Mouse (Mus musculus) neural tube, embryonic 11.5 days (tissue): ENCODE data around the gene Dchs1. TPM values are rescaled to one million over a fixed set of nuclear protein-coding genes. Genes with fewer than 3 reads are reported as not detected.

Source experiments
- ATAC-seq: fragments of 200-750 bp; cut with Nextera tagmentation; 2 replicates; pipeline ENCODE4 v1.8.0; 2017; ENCODE audit warnings: moderate number of reproducible peaks, mild to moderate bottlenecking, moderate TSS enrichment, moderate library complexity; ENCODE audit not compliant: insufficient read depth, low FRiP score, low TSS enrichment
- DNase-seq: peaks from one replicate; pipeline ENCODE4 v3.0.0-alpha.2; 2015; ENCODE audit warnings: low spot score
- H3K27ac ChIP-seq: fragments of 300-500 bp; sonication (generic); 2 replicates; pipeline ENCODE4 v1.5.1; 2014; ENCODE audit warnings: low read depth, mild to moderate bottlenecking, low read length
- H3K27me3 ChIP-seq: fragments of 300-500 bp; sonication (generic); 2 replicates; pipeline ENCODE4 v1.6.1; 2014; ENCODE audit warnings: mild to moderate bottlenecking, low read length, mixed read lengths; ENCODE audit not compliant: control insufficient read depth, insufficient read depth
- H3K36me3 ChIP-seq: fragments of 300-500 bp; sonication (generic); 2 replicates; pipeline ENCODE4 v1.6.1; 2014; ENCODE audit warnings: mild to moderate bottlenecking, low read length, moderate library complexity, mixed read lengths; ENCODE audit not compliant: control insufficient read depth, insufficient read depth
- H3K4me1 ChIP-seq: fragments of 300-500 bp; sonication (generic); 2 replicates; pipeline ENCODE4 v1.6.1; 2014; ENCODE audit warnings: low read length, mixed read lengths; ENCODE audit not compliant: control insufficient read depth, insufficient read depth
- H3K4me2 ChIP-seq: fragments of 300-500 bp; sonication (generic); 2 replicates; pipeline ENCODE4 v1.6.1; 2014; ENCODE audit warnings: low read depth, mild to moderate bottlenecking, moderate library complexity
- H3K4me3 ChIP-seq: fragments of 300-500 bp; sonication (generic); 2 replicates; pipeline ENCODE4 v1.5.1; 2014; ENCODE audit warnings: low read depth, low read length
- H3K9ac ChIP-seq: fragments of 300-500 bp; sonication (generic); 2 replicates; pipeline ENCODE4 v1.6.1; 2014; ENCODE audit warnings: mild to moderate bottlenecking, low read length
- H3K9me3 ChIP-seq: fragments of 300-500 bp; sonication (generic); 2 replicates; pipeline ENCODE4 v1.6.1; 2016; ENCODE audit warnings: low read length; ENCODE audit not compliant: control insufficient read depth
- WGBS: fragments of 180-500 bp; shearing (Covaris S2); extraction: QIAGEN DNeasy Blood & Tissue Kit; methylation state at CpG from one replicate; pipeline ENCODE4 v1.1.7; 2014; 5-methylcytosine and 5-hydroxymethylcytosine counted together
- polyA plus RNA-seq: library from polyadenylated mRNA; unstranded; fragments of >200 nt; fragmentation: Nextera tagmentation; extraction: Ambion mirVana; gene quantifications from 2 replicates; pipeline ENCODE4 v1.2.1, GENCODE M21; 2014

Gene Dchs1
- polyA plus RNA-seq, 1 experiment from 2014 or later = 22.3 TPM

DNA sequence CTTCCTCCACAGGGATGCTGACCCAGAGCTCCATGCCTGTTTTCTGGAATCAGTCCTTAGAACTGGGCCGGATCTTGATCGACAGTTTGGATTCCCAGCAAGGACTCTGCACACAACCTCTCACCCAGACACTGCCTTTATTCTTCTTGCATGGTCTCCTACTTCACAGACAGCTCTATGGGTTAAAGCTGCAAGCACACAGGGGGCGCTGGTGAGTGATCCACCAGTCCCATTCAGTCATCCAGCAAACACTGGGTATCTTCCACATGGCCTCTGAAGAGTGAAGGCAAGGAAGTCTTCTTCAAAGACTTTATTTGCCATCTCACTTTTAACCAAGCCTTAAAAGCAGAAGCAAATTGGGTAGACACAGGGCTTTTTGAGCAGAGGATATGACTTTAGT is 72.1 kb downstream of the Dchs1 start:
- ATAC-seq = no peak
- Histone ChIP-seq H3K9me3 (no peaks in the 10 kb centered on the region), H3K36me3 (no peaks in the 10 kb centered on the region), H3K4me3 (no peak overlapping the region), H3K4me1 (no peaks in the 10 kb centered on the region), H3K27ac (no peak overlapping the region), H3K27me3 (no peaks in the 10 kb centered on the region), H3K4me2 (no peak overlapping the region), H3K9ac (no peak overlapping the region)
- no peak for DNase-seq
- 67% methylated on average over 3 of the region's 3 CpGs for WGBS

DNA sequence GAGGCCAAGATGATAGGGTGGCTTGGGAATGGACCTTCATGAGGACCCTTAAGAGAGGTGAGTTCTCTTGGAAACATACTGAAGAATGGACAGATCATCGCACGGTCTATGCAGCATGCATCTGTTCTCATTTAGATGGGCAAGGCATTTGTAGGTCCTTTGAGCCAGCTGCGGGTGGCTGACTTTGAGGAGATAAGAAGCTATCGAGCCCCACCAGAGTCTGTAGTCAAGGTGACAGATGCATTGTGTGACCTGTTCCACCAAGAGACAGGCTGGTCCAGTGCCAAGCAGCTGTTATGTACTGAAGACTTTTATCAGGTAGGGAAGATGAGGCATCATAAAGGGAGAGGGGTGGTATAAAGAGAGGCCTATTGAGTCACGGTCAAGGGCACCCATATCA is 78.7 kb downstream of the Dchs1 start:
- Histone ChIP-seq H3K27me3 (no peaks in the 10 kb centered on the region), H3K9me3 (no peaks in the 10 kb centered on the region), H3K36me3 (no peaks in the 10 kb centered on the region), H3K4me3 (no peak overlapping the region), H3K4me1 (no peaks in the 10 kb centered on the region), H3K27ac (no peak overlapping the region), H3K4me2 (no peak overlapping the region), H3K9ac (no peak overlapping the region)
- DNase-seq (no peak), ATAC-seq (no peak)
- WGBS = 94% methylated on average over 5 of the region's 5 CpGs

DNA sequence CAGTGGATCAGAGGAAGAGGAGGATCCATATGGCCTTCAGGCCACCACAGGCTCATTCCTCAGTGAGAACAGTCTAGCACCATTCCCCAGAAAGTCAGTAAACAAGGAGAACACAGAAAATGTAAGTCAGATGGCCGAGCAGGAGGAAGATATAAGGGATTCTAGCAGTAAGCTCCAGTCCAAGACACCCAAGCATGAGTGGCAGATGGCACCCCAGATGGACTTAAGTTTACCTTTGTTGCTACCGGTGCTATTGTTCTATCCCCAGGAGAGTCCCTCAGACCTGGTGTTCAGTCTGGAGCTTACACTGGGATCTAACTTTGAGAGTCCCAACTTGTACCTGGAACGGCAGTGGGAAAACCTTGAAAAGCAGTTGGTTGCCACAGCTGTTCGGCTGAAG is 83.6 kb downstream of the Dchs1 start:
- no peak overlapping the region for H3K4me3 ChIP-seq
- H3K27ac ChIP-seq = no peak overlapping the region
- ATAC-seq (no peak), DNase-seq (no peak)
- 87% methylated on average over 4 of the region's 4 CpGs for WGBS
- no peak overlapping the region for H3K4me2 ChIP-seq
- H3K9me3 ChIP-seq = no peaks in the 10 kb centered on the region
- H3K36me3 ChIP-seq = no peaks in the 10 kb centered on the region
- H3K9ac ChIP-seq = no peak overlapping the region
- no peaks in the 10 kb centered on the region for H3K4me1 ChIP-seq
- H3K27me3 ChIP-seq = no peaks in the 10 kb centered on the region

DNA sequence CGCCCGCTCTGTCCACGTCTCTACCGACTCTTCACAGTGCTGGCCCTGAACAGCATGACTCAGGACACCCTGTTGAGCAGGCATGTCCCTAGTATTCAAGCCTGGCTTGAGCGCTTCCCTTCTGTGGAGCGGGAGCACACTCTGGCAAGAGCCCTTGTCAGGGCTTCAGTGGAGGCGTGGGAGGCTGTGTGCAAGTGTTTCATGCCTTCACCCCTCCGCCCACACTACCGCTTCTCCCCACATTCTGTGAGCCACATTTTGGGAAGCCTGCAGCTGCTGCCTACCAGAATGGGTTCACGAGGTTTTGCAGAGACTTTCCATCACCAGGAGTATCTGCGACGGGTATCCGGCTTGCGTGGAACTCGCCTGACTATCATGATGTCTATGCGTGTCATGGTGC is 84.3 kb downstream of the Dchs1 start:
- Histone ChIP-seq H3K9ac (no peak overlapping the region), H3K36me3 (no peaks in the 10 kb centered on the region), H3K4me2 (no peak overlapping the region), H3K9me3 (no peaks in the 10 kb centered on the region), H3K27me3 (no peaks in the 10 kb centered on the region), H3K4me3 (no peak overlapping the region), H3K27ac (no peak overlapping the region), H3K4me1 (no peaks in the 10 kb centered on the region)
- no peak for DNase-seq
- no peak for ATAC-seq
- WGBS = 89% methylated on average over 16 of the region's 16 CpGs

Other genes starting within 250 kb of the Dchs1 start
- gene Smpd1, start 233.3 kb downstream of the Dchs1 start, polyA plus RNA-seq = 47.3 and 53.7 TPM in 2 replicates
- 115 and 128 TPM in 2 replicates for gene Apbb1, start 206.0 kb downstream of the Dchs1 start, polyA plus RNA-seq
- gene Hpx, start 187.5 kb downstream of the Dchs1 start, polyA plus RNA-seq = 0.37 TPM in 1 of 2 replicates, not detected in the other
- gene Trim3, start 154.1 kb downstream of the Dchs1 start, polyA plus RNA-seq = 35.7 and 36.9 TPM in 2 replicates
- 151 and 157 TPM in 2 replicates for gene Timm10b, start 147.6 kb downstream of the Dchs1 start, polyA plus RNA-seq
- 75.7 and 82.7 TPM in 2 replicates for gene Arfip2, start 147.2 kb downstream of the Dchs1 start, polyA plus RNA-seq
- gene Gm45799, start 147.1 kb downstream of the Dchs1 start, polyA plus RNA-seq = 5.6 and 18.3 TPM in 2 replicates
- gene Dnhd1, start 136.8 kb downstream of the Dchs1 start, polyA plus RNA-seq = 0.50 and 2.0 TPM in 2 replicates
- 252 and 270 TPM in 2 replicates for gene Ilk, start 51.1 kb downstream of the Dchs1 start, polyA plus RNA-seq
- 37.5 and 50.7 TPM in 2 replicates for gene Rrp8, start 50.3 kb downstream of the Dchs1 start, polyA plus RNA-seq
- gene Taf10, start 43.3 kb downstream of the Dchs1 start, polyA plus RNA-seq = 183 and 191 TPM in 2 replicates
- gene Tpp1, start 35.4 kb downstream of the Dchs1 start, polyA plus RNA-seq = 47.5 and 54.8 TPM in 2 replicates
- gene Mrpl17, start 23.4 kb upstream of the Dchs1 start, polyA plus RNA-seq = 230 and 268 TPM in 2 replicates
- 0.16 and 0.32 TPM in 2 replicates for gene Gm4070, start 166.3 kb upstream of the Dchs1 start, polyA plus RNA-seq